Mouse (Mus musculus): ENCODE results near the gene Ccdc59. TPM values are rescaled to one million over a fixed set of nuclear protein-coding genes. Genes with fewer than 3 reads are reported as not detected.

The Ccdc59 gene
- 41.1 and 43.9 TPM in 2 replicates for polyA plus RNA-seq (2015; fragmentation: Nextera tagmentation; extraction: Ambion mirVana)

GRCm38 (mm10) chr10:105840928-105841888 lies at the start of gene Ccdc59, which contains the start of gene Mettl25:
Gene Ccdc59 (plus strand): TSS chr10:105841067.
Gene Mettl25 (minus strand): TSS chr10:105841380.

Other genes starting within 250 kb of the Ccdc59 start
- 13.7 and 14.6 TPM in 2 replicates for gene Mettl25, start 313 bp downstream of the Ccdc59 start, polyA plus RNA-seq (2015; fragmentation: Nextera tagmentation; extraction: Ambion mirVana)